Mouse (Mus musculus): ENCODE results near the gene Wfikkn1. TPM values are rescaled to one million over a fixed set of nuclear protein-coding genes. Genes with fewer than 3 reads are reported as not detected.

Gene Wfikkn1
- total RNA-seq, 2 experiments from 2014 or later: 0.87 to 1.4 TPM

DNA sequence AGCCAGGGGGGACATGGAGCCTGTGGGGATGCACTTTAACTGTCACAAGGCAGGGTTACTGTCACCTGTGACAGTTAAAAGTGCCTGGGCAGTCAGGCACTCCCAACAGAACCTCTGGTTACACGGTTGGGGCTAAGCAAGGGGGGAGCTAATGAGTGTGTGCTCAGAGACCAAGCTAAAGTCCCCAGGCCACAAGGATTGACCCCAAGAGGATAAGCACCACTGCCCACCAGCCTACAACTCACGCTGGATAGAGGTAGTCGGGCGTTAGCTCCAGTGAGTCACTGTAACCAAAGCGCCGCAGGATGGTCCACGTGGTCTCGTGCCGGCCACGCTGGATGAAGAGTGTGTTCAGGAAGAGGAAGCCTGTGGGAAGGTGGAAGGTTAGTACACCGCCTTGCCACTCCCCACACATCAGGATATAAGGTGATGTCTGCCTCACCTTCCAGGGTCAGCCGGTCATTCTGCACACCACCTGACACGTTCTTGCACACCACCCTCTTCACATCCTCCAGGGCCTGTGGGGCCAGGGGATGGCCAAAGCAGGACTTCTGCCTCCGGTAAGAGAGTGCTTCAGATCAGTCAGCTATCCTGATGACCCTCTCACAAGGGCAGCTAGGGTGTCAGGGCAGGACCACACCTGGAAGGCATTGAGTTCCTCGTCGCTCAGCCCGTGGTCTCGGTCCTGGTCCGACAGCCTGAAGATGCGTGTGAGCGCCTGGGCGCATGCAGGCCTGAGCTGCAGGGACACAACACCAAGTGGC lies 39.4 kb downstream of the Wfikkn1 start, which contains the start of gene Gm20683:
TSS of gene Gm20683 (minus strand) at position 647 of the 764 bp plus-strand sequence.
- ATAC-seq (replicated peaks; ENCODE audit: low FRiP score, low TSS enrichment, poor library complexity, severe bottlenecking): no peak

DNA sequence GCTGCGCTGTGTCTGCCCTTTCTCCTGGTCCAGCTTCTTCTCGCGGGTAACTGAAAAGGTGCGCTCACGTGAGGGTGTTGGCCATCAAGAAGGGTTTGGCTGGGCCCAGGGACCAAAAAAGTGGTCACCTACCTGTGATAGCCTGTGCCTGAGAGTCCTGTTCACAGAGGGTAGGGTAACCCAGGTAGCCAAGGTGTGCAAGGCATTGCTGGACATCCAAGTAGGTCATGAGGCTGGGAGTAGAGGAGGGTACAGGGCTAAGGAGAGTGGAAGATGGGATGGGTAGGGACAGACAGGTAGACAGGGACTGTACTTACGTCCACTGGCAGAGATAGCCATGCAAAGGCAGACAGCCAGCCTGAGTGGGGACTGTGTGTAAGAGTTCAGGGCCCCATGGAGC lies 40.1 kb downstream of the Wfikkn1 start:
- no peak for ATAC-seq (replicated peaks; ENCODE audit: low FRiP score, low TSS enrichment, poor library complexity, severe bottlenecking)

DNA sequence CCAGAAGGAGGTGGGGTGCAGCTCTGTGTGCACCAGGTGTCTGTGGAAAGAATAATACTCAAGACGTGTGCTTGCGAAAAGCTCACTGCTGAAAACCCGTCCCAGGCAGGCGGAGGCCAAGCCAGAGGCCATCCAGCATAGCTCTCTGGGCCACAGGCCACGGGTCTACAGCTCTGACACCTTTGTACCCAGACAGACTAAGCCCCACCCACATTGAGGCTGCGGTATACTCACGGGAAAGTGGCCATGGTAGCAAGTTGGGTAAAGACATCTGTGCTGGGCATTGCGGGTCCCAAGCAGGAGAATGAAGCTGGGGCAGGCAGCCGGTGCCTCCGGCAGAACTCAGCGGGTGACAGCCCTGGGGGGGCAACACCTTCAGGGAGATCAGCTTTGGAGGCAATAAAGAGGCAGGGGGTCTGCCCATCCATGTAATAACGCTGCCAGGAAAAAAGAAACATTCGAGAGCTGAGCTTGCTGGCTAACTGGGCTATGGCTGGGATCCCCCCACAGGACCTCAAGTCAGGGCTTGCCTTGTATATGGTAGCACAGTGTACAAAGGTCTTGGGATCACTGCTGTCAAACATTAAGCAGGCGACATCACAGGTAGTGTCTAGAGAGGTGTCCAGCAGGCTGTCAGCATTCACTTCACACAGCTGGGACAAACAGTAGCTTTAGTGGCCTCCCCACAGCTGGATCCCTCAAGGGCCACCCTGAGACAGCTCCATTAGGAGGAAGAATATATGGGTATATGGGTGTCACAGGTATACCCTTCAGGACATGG lies 41.0 kb downstream of the Wfikkn1 start:
- no peak for ATAC-seq (replicated peaks; ENCODE audit: low FRiP score, low TSS enrichment, poor library complexity, severe bottlenecking)

DNA sequence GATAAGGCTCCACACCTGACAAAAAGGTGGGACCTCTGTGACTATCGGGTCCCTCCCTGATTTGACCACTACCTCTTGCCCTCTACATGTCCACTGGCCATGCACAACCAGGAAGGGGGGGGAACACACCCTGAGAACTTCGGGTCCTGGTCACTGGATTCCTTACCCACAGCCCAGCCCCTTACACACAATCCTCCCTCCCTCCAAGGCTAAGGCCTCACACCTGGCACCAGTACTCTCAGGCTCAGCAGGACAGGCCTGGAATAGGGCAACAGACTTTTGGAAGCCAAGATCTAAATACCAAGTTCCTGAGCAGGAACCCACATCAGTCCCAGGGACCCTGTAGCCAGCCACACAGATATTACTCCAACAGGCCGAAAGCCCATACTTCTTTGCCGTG lies 41.8 kb downstream of the Wfikkn1 start:
- ATAC-seq (replicated peaks; ENCODE audit: low FRiP score, low TSS enrichment, poor library complexity, severe bottlenecking): no peak

DNA sequence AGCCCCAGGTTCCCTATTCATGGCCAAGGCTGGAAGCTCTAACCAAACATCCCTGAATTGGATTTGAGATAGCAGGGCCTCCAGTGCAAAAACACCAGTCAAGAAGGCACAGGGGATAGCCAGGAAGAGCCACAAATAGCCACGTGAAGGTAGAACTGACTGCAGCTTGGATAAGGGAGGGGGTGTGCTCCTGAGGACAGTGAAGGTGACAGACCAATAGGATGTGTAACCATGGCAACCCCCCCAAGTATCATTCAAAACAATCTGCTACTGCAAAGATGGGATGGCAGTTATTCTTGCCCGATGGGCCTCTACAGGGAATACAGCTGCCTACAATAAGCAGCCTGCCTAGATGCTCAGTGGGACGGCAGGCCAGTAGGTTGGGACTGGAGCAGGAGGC lies 43.1 kb downstream of the Wfikkn1 start:
- no peak for ATAC-seq (replicated peaks; ENCODE audit: low FRiP score, low TSS enrichment, poor library complexity, severe bottlenecking)

DNA sequence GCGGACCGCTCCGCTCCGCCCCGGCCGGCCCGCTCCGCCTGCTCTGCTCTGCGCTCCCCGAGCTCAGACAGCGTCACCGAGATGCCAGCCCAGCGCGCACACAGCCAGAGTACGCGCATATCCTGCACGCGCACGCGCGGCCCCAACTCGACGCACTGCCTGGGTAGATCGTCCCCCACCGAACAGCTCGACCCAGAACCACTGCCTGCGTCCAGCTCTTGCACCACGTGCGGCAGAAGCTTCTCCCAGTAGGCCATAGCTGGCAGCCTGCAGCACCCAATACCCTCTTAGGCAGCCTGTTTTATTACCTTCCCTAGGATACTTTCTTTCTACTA lies 43.6 kb downstream of the Wfikkn1 start, which contains the start of gene Rhbdl1:
TSS of gene Rhbdl1 (minus strand) at position 220 of the 335 bp plus-strand sequence.
- 0 out of 2 replicates have a peak, but pooled peaks have one; percentile 12 for ATAC-seq (replicated peaks; ENCODE audit: low FRiP score, low TSS enrichment, poor library complexity, severe bottlenecking)

DNA sequence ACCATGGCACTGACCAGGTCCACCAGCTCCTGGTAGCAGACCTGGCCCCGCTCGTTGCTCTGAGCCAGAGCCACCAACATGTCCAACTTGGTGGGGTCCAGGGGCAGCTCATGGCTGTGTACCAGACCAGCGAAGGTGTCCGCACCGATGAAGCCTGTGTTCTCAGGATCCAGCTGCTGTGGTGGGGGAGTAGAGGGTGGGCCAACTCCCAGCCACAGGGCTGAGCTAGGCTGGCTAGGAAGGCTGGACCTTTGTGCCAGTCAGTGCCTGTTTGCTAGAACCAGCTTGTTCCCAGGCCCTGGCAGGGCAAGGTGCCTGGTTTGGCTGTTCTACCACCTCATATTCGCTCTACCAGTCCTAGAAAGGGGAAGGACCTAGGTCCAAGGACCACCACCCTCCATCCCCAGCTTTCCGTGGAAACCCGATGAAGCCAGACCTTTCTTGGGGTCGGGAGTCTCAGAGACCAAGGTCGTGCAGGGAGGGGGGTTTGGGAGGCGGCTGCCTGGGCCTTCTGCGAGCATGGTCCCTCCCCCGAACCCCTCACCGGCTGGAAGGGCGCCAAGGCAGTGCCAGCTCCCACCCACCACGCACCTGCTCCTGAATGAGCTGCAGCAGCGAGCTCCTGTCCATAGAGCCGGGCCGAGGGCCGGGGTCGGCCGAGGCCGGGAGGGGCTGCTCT lies 44.1 kb downstream of the Wfikkn1 start:
- no peak for ATAC-seq (replicated peaks; ENCODE audit: low FRiP score, low TSS enrichment, poor library complexity, severe bottlenecking)

DNA sequence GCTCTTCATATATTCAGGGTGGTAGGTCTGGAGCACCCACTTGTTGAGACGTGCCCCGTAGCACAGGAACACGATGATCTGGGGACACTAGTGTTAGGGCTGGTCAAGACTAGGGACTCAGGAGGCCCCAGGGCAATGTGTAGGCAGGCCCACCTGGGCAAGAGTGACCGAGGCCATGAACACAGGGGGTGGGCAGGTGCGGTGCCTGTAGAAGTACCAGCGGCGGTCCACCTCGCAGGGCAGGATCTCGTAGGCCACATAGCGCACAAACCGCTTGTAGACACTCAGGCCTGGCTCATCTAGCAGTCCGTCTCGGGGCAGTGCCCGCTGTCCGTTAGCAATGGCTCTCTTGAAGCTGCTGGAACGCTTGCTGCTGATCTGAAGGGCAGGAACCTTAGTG lies 44.8 kb downstream of the Wfikkn1 start:
- ATAC-seq (replicated peaks; ENCODE audit: low FRiP score, low TSS enrichment, poor library complexity, severe bottlenecking): no peak

DNA sequence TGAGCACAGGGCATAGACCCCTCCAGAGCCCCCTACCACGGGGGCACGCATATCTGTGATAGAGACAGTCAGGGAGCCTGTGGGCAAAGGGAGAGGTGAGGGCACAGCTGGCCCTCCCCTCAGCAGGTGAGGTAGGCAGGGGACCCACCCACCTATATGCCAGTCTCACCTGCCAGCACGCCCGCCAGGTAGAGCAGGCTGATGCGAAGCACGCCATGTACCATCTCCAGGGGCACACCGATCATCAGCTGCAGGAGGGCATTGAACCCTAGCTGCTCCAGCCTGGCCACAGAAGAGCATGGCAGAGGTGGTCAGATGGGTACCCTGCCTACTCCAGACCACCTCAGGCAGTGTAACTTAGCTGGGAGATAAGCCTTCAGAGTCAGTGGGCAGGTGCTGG lies 45.4 kb downstream of the Wfikkn1 start:
- ATAC-seq (replicated peaks; ENCODE audit: low FRiP score, low TSS enrichment, poor library complexity, severe bottlenecking): no peak

DNA sequence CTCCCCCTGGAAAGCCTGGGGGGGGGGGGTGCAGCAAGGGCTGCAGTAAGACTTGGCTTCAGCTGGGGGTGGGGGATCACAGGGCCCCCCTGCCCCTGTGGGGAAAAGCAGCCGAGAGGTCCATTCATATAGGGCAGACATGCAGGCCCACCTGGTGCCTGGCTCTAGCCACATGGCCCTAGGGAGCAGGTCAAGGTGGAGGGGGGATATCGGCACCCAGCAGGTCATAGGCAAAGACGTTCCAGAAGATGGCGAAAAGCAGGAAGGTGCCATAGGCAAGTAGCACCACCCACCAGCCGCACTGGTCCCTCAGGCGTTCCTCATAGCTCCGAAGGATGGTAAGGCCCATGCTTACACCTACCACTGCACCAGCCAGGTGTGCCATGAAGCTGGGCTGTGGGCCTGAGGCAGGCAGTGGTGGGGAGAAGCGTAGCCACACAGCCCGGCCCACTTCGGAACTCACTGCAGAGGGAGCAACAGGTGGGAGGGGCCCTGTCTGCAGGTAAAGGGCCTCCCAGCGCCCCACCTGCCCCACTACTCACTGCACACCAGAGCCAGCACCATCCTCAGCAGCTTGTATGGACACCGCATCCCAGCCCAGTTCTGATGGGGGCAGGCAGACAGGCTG lies 45.9 kb downstream of the Wfikkn1 start:
- ATAC-seq (replicated peaks; ENCODE audit: low FRiP score, low TSS enrichment, poor library complexity, severe bottlenecking): no peak

DNA sequence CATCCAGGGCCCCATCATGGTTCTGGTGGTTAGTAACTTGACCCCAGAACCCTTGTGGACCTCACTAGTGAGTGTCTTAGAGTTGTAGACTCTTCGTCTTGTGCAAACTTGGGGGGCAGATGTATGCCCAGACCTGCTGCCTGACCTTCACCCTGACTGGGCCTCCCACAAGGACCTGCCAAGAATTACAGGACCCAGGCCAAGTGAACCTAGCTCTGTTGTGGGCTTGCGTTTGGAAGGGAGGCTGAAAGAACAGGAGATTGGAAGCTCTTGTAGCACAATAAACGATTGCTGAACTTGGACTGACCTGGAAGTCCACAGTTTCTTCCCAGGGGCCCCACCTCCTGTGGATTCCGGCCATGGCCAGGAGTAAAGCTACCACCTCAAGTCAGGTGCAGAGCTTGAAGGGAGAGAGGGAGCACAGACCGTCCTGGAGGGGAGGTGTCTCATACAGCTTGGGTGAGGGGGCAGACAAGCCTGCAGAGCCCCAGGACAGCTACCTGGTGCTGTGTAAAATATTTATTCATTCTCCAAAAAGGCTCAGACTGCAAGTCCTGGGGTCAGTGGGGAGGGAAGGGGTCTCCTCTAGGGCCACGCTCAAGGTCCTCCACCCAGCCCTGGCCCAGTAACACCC lies 46.6 kb downstream of the Wfikkn1 start:
- no peak for ATAC-seq (replicated peaks; ENCODE audit: low FRiP score, low TSS enrichment, poor library complexity, severe bottlenecking)

DNA sequence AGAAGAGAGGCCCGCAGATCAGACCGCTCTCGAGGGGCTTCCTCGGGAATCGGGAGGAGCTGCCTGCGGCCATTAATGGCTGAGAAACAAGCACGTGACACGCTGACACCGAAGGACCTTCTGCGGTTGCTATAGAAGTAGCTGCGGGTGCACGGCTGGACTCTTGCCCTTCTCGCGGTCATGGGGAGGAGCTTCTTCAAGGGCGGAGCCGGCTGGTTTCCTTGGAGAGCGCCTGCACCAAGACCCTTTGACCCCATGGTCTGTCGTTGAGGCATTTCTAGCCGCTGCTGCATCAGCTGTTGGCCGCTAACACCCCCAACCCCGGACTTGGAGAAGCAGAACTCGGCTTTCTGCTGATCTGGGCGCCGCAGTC lies 47.4 kb downstream of the Wfikkn1 start, which contains the start of gene Stub1:
TSS of gene Stub1 (minus strand) at position 114 of the 373 bp plus-strand sequence.
- peak; percentile 7; the same call in 1 of the 2 replicates for ATAC-seq (replicated peaks; ENCODE audit: low FRiP score, low TSS enrichment, poor library complexity, severe bottlenecking)

DNA sequence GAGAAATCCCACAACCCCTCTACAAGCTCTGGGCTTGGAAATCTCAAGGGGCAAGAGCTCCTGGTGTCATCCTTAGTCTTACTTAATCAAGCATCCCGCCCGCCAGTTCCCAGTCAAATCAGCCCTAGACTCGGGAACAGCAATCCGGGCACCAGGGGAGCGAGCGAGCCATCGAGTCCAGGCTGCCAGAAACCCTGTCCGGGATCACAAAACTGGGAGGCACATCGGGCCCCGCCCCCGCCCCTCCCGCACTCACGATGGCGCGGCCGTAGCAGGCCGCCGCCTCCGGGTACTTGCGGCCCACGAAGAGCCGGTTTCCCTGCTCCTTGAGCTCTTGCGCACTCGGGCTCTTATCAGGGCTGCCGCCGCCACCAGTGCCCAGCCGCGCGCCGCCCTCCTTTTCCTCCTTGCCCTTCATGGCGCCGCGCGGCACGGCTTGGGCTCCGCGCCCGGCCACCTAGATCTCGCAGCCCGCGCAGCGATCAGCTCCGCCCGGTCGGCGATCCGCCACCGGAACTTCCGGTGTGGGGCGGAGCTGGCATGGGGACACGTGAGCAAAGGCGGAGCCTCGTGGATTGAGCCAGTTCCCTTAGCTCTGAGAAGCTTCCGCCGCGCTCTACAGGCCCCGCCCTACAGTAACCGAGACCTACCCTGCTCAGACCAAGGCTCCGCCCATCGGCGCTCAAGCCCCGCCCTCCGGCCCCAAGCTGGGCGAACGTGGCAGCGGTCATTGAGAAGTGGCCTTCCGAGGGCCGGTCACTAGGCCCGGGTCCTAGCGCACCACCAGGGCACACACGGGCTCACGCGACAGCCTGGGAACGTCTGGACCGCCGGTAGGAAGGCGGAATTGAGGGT lies 48.0 kb downstream of the Wfikkn1 start:
- peak; percentile 72 for ATAC-seq (replicated peaks; ENCODE audit: low FRiP score, low TSS enrichment, poor library complexity, severe bottlenecking)

DNA sequence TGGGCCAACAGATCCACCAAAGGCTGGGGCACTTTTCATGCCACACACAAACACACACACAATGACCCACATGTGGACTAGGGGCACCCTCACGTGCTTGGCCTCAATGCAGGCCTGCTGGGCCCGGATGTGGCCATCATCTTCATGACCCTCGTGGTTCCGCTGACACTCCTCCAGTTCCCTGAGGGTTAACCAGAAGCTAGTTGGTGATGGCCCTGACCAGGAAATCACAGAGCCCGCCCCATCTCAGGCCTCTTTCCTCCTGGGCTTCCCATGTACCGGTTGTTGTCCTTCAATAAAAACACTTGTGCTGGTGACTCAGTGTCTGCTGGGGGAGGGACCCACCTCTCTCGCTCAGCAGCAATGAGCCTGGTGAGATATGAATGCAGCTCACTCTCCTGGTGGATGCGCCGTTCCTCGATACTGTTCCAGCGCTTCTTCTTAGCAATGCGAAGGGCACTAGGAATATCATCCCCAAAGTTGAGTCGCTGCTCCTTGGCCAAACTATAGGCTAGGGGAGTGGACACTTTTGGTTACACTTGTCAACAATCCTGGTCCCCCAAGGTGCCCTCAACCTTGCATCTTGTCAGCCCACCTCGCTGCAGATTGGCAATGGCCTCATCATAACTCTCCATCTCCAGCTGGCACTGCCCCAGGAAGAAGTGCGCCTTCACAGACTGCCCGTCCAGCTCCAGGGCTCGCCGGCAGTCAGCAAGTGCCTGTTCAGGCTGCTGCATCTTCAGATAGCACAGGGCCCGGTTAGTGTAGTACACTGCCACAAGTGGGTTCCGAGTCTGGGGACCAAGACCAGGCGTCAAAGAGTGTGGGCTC lies 49.0 kb downstream of the Wfikkn1 start:
- no peak for ATAC-seq (replicated peaks; ENCODE audit: low FRiP score, low TSS enrichment, poor library complexity, severe bottlenecking)

DNA sequence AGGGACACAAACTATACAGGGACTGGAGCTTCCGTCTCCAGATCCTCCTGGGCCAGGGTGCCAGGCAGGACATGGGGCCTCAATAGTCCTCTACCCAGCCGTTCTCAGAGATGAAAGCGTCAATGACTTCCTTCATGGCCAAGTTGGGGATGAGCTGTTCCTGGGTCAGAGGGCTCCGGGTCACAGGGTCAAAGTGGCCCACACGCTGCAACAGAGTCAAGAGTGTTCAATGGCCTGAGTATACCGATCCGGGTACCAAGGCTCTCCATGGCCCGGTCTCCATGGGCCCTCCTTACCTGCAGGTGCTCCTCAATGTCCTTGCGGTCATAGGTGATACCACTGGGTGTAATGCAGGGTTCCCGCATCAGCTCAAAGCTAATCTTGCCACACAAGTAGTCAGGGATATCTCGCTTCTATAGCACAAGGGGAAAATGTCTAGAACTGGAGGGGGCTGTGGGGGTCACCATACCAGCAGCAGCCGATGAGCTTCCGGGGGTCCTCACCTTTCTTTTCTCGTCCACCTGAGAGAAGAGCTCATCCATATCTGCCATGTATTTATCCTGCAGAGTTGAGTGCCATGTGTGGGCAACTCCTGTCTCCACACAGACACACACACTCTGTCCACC lies 49.7 kb downstream of the Wfikkn1 start:
- ATAC-seq (replicated peaks; ENCODE audit: low FRiP score, low TSS enrichment, poor library complexity, severe bottlenecking): no peak

DNA sequence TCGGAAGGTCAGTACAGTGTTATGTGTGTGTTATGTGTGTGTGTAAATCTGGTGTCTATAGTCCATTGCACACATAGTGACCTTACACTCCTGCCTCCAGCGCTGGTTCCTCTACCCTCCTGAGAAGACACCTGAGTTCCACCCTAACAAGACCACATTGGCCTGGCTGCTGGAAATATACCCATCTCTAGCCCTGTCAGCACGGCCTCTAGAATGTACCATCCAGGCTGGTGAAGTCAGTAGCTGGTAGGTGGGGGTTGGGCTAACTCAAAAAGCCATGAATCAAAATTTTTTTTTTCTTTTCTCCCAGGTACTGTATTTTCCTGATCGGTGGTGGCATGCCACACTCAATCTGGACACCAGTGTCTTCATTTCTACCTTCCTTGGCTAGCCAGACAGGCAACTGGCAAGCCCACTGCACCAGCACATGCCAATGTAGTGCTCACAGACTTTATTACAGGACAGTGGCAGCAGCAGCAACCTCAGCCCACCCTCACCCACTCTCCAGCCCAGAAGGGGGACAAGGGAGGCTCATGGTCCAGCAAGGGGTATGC lies 50.4 kb downstream of the Wfikkn1 start:
- no peak for ATAC-seq (replicated peaks; ENCODE audit: low FRiP score, low TSS enrichment, poor library complexity, severe bottlenecking)

DNA sequence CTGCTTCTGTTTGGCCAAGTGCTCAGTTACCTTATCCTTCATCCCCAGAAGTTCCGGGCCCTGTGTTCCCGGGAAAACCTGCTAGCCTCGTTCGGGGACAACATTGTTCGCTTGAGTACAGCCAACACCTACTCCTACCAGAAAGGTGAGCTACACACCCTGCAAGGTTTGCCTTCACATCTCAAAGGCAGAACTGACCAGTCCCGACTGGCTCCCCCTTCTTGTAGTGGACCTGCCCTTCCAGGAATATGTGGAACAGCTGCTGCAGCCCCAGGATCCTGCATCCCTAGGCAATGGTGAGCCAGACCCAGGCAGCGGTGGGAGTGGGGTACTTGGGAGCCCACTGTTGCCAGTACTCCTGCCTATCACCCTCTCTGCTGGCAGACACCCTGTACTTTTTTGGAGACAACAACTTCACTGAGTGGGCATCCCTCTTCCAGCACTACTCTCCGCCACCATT lies 51.1 kb downstream of the Wfikkn1 start:
- ATAC-seq (replicated peaks; ENCODE audit: low FRiP score, low TSS enrichment, poor library complexity, severe bottlenecking): no peak

Measured in megakaryocyte-erythroid progenitor cell, adult 5-6 weeks (primary cell).